Mouse (Mus musculus) spleen, postnatal 36 days (tissue): ENCODE data around the gene Terb1.

ENCODE experiments used
- DNase-seq, 2 experiments: peaks; one replicate each; pipeline ENCODE4 v3.0.0; 2022; ENCODE audit warnings: low spot score in 2 of 2, mixed read lengths in 1 of 2

Terb1 gene

DNA sequence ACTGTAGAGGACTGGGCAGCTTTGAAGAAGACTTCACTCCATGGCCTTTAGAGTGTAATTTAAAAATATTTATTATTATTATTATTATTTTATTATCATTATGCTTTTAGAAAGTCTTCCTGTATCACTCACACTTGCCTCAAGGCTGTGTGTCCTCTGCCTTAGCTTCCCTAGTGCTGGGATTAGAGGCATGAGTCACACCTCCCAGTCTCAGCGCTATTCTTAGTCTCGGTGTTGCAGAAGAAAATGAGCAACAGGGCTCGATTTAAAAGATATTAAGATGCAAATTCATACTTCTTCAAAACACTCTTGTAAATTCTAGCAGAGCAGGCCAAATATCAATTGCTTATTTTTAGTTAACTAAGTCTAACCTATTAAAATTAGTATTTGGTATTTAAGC is 60.9 kb downstream of the Terb1 start:
- no peak for DNase-seq

DNA sequence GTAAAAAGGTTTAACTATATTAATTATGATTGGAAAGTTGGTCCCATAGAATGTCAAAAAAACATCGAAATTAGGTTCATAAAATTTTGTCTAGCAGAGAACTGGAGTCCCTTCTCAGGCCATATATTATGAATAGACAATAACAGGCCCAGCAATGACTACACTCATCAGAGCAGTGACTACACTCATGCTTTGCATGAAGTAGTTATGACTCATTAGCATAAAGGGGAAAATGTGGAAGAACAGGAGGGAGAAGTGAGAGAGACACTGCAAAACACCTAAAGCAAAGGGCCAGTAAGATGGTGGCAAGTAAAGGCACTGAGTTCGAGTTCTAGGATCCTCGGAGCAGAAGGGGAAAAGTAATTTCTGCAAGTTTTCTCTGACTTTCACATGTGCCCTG is 63.7 kb downstream of the Terb1 start:
- DNase-seq: no peak

DNA sequence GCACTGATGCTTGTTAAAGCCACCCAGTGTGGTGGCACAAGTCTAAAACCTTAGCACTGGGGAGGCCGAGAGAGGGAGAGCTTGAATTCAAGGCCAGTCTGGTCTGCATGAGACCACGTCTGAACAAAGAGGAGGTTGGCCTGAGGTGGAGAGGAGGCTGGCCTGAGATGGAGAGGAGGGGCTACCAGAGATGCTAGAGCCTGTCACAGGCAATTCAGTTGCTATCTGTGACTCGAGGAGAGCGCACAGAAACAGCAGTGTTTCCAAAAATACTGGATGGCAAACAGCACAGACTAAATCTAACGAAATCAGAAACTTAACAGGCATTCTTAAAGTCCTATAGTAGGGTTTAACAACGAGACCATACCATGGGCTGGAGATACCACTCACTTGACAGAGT is 64.5 kb downstream of the Terb1 start:
- DNase-seq: no peak

DNA sequence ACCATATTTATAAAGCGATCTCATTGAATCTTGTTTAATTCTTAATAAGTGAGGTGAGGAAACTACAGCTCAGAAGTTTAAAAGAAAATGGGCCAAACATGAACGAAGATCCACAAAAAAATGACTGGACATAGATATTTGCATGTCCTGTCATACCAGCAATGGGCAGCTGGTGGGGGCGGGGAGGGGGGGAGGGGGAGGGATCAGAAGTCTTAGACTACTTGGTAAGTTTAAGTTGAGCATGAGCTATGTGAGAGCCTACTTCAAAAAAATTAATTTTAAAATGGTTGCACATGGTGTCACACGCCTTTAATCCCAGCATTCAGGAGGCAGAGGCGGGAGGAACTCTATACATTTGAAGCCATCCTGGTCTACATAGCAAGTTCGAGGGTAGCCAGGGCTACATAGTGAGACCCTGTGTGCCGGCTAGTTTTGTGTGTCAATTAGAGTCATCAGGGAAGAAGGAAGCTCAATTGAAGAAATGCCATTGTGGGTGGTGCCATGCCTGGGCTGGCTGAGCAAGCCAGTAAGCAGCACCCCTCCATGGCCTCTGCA is 66.5 kb downstream of the Terb1 start:
- no peak for DNase-seq

DNA sequence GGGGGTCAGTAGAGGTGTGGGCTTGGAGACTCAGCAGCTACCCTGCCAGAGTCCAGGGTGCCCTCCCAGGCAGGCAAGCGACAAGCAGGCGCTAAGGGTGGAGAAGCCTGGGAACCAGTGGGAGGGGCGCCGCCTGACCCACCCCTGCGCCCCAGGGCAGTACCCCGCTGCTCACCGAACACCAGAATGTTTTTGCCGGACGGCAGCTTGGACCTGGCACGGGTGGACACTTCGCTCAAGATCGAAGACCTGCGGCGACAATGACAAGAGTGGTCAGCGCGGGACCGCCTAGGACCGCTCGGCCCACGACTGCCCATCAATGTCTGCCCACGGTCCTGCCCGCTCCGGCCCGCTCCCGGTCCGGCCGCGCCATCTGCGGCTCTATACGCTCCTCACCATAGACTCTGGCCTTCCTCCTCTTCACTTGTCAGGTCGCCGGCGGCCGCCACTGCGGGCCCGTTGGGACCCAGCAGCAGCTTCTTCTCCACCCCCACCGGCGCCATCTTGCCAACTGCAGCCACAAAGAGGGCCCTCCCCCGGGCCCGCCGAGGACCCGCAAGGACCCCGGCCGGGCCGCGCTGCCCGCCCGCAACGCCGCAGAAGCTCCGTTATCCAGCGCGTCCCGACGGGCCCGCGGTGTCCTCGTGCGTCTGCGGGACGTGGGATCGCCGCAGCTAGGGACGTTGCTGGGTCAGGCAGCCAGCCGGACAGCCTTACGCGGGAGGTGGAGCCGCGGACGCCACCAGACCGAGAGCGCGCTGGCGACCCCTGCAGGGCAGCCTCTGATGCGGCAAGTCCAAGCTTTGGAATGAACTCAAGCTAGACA is 67.2 kb downstream of the Terb1 start, which contains the start of gene Dync1li2:
TSS of gene Dync1li2 (minus strand) at position 749 of the 826 bp plus-strand sequence.
- peak; percentile 86 to 88 for DNase-seq

DNA sequence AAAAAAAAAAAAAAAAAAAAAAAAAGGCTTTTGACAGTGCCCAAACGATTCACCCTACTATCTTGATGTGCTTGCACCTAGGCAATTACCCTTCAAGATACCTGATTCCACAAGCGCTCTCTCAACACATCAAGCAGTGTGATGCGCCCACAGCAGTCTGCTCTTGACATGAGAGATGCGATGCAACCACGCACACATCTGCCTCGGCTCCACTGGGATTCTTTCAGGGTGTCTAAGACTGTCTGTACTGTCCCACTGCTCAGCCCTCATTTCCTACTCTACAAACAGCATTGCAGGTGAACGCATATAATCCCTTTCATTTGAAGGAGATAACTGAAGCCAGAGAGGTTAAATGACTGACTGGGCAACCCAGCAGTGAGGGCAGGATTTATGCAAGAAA is 68.1 kb downstream of the Terb1 start:
- no peak for DNase-seq

DNA sequence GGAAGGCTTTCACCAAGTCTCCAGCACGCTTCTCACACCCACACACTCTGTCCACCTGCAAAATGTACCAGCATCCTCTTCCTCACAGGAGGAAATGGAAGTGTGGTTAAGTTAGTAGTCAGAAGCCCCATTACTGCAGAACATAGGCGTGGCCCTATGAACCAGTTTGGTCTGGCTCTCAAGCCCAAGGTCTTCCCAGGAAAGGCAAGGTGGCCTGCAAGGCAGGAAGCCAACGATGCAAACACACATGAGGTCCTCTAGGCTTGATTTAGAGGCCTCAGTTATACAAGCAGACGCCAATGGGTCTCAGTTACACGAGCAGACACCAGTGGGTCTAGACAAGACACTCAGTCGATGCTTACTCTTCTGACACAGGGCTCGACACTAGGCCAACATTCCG is 70.2 kb downstream of the Terb1 start:
- no peak for DNase-seq

DNA sequence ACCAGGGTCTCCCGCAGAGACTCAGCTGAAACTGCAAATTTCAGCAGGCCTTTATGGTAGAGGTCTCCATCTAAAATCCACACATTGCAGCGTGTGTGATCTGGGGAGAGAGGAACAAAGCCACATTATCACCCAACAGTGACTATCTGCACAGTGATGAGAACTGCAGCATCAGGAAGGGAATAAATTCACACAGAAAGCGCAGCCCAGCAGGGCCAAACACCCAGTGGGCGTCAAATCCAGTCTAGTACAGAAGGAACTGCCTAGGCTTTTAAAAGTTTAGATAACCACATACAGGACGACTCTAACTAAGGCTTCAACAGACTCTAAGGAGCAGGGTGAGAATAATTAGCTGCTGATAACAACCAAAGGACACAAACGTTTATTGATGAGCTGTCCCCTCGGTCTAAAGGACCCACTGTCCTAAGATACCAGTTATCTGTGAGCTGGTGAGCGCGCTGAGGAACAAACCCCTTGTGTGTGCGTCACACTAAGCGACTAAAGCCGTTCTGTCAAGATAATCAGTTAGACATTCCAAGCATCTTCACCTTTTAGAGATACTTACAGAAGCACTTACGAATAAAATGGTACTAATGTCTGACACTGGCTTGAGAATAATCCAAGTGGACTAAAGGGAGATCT is 72.1 kb downstream of the Terb1 start:
- no peak for DNase-seq

DNA sequence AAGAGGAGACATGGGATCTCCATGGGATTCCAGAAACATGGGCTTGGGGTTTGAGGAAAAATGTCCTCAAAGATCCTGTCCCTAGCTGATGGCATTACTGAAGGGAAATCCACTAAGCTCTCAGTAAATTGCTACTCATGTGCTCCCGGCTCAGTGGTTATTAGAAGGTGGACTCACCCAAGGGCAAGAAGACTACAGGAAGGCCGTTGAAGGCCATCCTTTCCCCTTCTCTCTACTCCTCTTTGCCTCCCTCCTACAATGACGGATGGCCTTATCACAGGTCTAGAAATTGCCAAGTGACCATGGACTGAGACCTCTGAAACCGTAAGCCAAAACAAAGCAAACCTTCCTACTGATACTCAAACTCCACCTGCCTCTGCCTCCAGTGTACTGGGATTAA is 73.1 kb downstream of the Terb1 start:
- DNase-seq: no peak

DNA sequence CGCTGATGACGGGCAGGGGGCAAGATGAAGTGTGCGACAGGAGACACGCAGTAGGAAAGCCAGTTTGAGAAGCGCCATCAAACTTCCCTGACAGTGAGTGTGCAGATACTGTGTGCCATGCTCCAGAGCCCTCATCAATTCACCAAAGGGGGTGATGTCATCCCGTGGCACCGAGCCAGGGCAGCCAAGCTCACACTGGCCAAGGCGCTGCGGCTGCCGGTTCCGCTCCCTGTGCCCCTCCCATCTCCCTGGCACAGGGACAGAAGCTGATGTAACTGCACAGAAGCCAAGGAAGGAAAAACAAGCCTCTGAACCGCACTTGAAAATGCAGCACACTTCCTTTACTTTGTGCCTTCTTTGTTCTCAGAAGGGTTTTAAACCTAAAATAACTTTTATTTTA is 73.7 kb downstream of the Terb1 start:
- DNase-seq: peak; percentile 78 to 87

DNA sequence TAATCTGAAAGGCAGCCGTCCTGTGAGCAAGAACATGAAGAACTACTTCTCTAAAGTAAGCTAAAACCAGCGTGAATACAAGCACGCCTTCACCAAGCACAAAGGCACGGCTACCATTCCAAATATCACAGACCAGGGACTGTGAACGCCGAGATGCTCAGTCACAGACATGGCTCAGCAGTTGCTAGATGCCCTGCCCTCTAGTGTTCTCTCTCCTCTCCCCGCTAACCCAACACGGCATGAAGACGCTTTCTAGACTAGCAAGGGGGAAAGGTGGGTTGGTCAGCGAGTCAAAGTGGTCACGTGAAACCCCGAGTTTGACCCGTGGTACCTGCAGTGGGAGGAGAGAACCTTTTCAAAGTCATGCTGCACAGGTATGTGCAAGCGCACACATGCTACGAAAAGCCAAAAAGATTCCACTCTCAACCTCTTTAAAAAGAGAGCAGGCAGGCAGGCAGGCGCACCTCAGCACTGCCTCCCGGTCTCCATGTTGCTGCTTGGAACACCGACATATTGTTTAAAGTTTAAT is 74.8 kb downstream of the Terb1 start:
- DNase-seq: no peak

DNA sequence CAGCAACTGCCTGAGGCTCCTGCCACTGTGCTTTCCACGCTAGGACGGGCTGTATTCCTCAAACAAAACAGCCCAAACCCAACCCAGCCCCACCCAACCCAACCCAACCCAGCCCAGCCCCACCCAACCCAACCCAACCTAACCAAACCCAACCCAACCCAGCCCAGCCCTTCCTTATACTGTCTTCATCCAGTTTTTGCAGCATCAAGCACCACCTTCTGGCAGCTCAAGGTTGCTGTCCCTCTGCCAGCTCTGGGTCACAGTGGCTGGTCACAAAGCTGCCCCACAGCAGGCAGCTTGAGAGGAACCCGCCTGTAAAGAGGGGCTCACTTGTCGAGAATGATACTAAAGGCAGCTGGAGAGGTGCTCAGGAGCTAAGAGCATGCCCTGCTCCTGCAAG is 75.4 kb downstream of the Terb1 start:
- peak in 1 of 2 experiments; percentile 14 for DNase-seq

DNA sequence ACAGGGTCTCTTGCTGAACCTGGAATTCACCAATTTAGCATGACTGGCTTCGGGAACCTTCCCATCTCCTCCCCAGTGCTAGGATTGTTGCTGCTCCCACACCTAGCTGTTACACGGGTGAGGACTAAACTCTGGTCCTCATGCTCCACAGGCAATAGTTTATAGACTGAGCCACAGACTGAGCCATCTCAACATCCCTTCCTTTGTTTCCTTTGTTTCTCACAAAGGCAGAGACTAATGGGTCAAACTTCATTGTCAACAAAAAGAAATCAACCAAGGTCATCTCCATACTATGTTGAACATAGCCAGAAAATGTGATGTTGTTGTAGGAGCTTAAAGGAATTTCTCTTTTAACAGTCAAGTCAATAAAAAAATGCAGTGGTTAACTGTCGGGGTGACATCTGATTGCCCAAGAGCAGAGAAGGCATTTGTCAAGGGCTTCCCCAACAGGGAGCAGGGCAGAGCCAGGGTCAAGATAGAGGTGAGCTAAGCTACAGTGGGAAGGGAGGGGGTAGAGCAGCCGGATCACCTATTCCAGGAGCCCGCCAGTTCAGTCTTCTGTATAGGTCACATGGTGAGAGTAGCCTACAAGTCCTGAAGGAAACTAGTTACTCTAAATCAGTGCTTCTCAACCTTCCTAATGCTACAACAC is 76.4 kb downstream of the Terb1 start:
- no peak for DNase-seq

DNA sequence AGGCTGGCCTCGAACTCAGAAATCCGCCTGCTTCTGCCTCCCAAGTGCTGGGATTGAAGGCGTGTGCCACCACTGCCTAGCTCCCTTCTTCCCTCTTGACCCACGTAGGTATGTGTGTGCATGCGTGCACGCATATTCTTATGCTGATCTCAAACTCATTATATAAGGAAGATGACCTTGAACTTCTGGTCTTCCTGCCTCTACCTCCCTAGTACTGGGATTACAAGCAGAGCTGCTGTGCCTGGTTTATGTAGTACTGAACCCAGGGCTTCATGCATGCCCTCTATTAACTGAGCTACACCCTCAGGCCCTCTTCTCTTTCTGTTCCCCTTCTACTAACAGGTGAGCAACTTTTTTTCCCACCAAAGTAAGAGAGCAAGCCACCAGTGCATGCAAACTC is 77.1 kb downstream of the Terb1 start:
- no peak for DNase-seq

DNA sequence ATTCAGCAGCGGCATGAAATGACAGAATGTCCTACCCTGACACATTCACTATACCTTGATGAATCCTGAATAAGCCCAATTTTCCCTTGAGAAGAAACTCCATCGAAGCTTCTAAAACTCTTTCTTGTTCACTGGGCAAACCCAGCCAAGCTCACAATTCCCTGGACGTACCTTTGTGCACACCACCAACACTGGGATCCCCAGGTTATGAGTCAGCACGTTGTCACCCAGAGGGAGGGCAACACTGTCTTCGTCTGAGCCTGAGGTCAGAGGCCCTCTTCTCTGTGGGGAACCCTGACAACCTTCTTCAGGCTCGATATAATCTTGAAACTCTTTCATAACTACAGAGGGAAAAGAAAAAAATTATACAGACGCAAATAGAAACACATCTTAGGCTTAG is 79.5 kb downstream of the Terb1 start:
- DNase-seq: no peak

DNA sequence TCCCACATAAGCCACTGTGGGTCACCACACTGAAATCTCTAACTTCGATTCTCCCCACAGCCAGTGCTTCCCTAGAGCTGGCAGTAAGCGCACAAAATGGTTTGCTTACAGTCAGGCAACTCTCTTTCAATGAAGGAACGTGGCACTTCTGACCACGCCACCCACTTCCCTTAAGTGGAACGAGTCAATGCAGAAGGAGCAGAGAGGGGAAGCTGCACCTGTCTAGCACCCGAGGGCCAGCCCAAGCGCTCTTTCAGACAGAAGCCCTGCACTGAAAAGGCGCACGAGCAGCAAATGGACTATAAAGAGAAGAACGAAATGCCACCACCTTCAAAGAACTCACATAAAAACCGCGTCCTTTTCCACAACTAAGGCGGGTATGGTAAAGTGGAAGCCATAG is 82.0 kb downstream of the Terb1 start:
- no peak for DNase-seq

DNA sequence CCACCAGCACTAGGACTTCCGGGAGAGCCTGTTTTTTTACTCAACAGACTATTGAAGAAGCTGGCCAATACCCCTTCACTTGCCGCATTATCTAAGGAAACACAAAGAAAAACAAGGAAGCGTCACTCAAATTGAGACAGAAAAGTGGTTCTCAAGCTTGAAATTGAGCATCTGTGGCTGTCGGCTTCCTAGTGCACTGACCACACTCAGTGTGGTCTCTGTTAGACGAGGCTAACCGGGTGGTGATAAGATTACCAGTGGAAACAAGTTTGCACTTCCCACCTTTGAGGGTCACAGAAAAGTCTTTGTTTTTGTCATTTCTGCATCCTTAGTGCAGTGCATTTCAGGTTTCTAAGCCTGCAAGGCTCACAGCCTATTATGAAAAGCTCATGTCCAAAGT is 87.4 kb downstream of the Terb1 start:
- DNase-seq: no peak

DNA sequence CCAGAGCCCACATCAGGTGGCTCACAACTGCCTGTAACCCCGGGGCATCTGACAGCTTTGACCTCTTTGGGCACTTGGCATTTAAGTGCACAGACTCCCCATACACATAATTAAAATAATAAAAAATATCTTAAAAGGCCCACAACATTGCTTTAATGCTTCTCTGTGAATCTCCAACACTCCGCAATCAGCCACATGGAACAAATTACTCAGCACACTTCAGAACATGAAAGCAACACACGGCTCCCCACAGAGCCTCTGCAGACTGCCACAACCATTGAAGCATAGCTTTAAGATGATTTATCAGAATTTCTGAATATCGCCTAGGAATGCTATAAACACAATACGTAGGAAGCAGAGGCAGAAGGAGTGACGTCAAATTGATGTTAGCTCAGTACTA is 93.7 kb downstream of the Terb1 start:
- no peak for DNase-seq

DNA sequence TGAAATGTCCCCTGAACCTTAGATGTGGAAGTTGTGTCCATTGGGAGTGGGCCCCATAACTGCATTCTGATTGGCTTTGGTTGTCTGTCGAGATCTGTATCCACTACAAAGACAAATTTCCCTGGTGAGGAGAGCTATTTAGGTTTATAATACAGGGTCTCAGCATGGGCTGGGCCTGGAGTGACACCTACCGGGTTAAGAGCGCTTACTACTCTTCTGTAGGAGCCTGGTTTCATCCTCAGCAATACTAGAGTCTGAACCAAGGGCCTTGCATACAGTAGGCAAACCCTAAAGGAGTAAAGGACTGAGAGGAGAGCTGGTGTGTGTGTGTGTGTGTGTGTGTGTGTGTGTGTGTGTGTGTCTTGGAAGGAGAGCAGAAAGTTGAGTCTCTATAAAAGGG is 95.5 kb downstream of the Terb1 start:
- no peak for DNase-seq

DNA sequence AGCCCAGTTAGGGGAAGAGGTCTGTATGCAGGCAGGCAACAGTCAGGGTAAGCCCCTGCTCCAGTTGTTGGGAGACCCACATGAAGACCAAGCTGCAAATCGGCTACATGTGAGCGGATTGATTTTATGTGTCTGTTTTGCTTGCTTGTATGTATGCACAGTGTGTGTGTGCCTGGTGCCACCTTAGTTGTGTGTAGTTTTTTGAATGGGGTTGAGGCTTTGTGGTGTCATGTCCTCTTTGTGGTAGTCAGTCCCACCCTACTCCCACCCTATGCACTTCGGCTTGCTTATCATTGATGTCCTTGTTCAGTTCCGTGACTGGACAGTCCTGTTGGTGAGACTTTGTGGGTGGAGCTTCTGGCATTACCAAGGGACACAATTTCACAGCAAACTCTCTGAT is 95.9 kb downstream of the Terb1 start:
- no peak for DNase-seq

DNA sequence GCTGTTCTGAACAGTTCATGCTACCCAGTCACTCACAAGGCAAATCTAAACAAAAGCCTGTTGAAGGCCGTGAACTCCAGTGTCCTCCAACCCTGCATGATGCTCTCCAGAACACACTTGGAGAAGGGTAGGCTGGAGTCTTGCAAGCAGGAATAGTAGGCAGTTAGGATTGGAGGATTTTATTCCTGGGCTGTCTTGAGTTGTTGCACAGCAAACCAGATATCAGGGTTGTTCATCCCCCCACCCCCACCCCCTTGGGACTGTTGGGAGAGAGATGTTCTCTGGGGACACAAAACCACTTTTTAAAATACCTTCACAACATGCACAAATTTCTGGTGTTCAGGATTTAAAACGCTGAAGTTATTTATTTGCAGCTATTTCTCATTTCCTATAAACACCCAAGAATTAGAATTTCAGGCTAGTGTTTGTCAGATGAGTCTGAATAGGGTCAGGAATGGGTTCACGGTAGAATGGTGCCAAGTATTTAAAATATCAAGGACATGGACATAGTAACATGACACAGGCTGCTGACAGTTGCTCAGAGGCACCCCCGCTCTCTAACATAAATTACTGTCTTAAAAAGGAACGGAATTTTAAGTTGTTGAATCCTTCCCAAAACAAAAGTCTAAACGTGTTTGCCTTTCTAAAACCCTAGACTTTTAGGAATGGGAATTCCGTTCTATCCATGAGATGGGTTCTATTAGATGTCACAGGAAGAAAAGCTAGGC is 96.7 kb downstream of the Terb1 start:
- DNase-seq: no peak

DNA sequence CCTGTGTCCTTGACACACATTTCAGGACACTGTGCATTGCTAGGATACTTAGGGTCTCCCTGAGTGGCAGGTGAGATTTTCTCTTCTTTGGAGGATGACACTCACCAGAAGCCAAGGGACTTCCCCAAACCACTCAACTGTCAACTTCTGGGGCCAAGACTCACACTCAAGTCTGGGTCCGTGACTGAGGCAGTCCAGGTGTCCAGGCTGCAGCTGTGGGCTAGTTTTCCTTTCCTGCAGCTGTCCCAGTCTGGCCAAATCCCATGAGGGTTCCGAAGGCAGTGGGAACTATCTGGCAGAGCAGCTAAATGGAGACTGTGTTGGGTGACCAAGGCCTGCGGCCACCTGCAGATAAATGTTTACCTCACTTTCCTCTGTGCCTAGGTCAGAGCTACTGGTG is 97.7 kb downstream of the Terb1 start:
- DNase-seq: peak; percentile 8 to 27
